Mouse (Mus musculus) liver, embryonic 11.5 days (tissue): ENCODE results near the gene Hist1h3i. TPM values are rescaled to one million over a fixed set of nuclear protein-coding genes. Genes with fewer than 3 reads are reported as not detected.
"Not testable (repeated sequence)": the region's sequence is repeated elsewhere in the genome, so short reads cannot be mapped to it uniquely, and the experiment has no call there.

Experiments used
- ATAC-seq: fragments of 200-750 bp; cut with Nextera tagmentation; replicated peaks from 2 replicates; pipeline ENCODE4 v1.8.0; 2017; ENCODE audit warnings: moderate number of reproducible peaks, mild to moderate bottlenecking, moderate TSS enrichment, moderate library complexity; ENCODE audit not compliant: low FRiP score
- DNase-seq: peaks from one replicate; pipeline ENCODE4 v3.0.0-alpha.2; 2017; ENCODE audit warnings: low spot score
- H3K27ac ChIP-seq: fragments of 300-500 bp; sonication (generic); 2 replicates; pipeline ENCODE4 v1.5.1; 2014; ENCODE audit warnings: mild to moderate bottlenecking, low read depth, low read length, control low read depth
- H3K27me3 ChIP-seq: fragments of 300-500 bp; sonication (generic); replicated peaks from 2 replicates; pipeline ENCODE4 v1.6.1; 2014; ENCODE audit warnings: low read length, mixed read lengths; ENCODE audit not compliant: control insufficient read depth, insufficient read depth
- H3K36me3 ChIP-seq: fragments of 300-500 bp; sonication (generic); 2 replicates; pipeline ENCODE4 v1.6.1; 2014; ENCODE audit warnings: mild to moderate bottlenecking, low read length, moderate library complexity, mixed read lengths; ENCODE audit not compliant: control insufficient read depth, insufficient read depth
- H3K4me1 ChIP-seq: fragments of 300-500 bp; sonication (generic); replicated peaks from 2 replicates; pipeline ENCODE4 v1.6.1; 2014; ENCODE audit warnings: low read length, mixed read lengths; ENCODE audit not compliant: control insufficient read depth, insufficient read depth
- H3K4me2 ChIP-seq: fragments of 300-500 bp; sonication (generic); 2 replicates; pipeline ENCODE4 v1.6.1; 2014; ENCODE audit warnings: mild to moderate bottlenecking, control low read depth, moderate library complexity
- H3K4me3 ChIP-seq: fragments of 300-500 bp; sonication (generic); 2 replicates; pipeline ENCODE4 v1.5.1; 2014; ENCODE audit warnings: low read depth, low read length, control low read depth
- H3K9ac ChIP-seq: fragments of 300-500 bp; sonication (generic); 2 replicates; pipeline ENCODE4 v1.6.1; 2014; ENCODE audit warnings: low read depth, low read length, control low read depth
- H3K9me3 ChIP-seq: fragments of 300-500 bp; sonication (generic); 2 replicates; pipeline ENCODE4 v1.6.1; 2016; ENCODE audit warnings: low read length, inconsistent platforms, mixed read lengths; ENCODE audit not compliant: control insufficient read depth
- WGBS: fragments of 180-500 bp; shearing (Covaris S2); extraction: QIAGEN DNeasy Blood & Tissue Kit; methylation state at CpG from one replicate; pipeline ENCODE4 v1.1.7; 2014; 5-methylcytosine and 5-hydroxymethylcytosine counted together
- polyA plus RNA-seq: library from polyadenylated mRNA; unstranded; fragments of >200 nt; fragmentation: Nextera tagmentation; extraction: Ambion mirVana; gene quantifications from 2 replicates; pipeline ENCODE4 v1.2.1, GENCODE M21; 2014

Hist1h3i gene
- polyA plus RNA-seq, 1 experiment from 2014 or later, result 232 TPM

GRCm38 (mm10) chr13:21750159-21751017 is 32.8 kb downstream of the Hist1h3i start, which contains the start of gene Hist1h4k:
Gene Hist1h4k, minus strand, starts transcription at chr13:21750505.
- ATAC-seq (peak; percentile 71), DNase-seq (peak; percentile 98)
- H3K9ac ChIP-seq, result peak within 1 kb of the TSS; percentile 81
- H3K27ac ChIP-seq, result peak within 1 kb of the TSS; percentile 97
- H3K27me3 ChIP-seq, H3K9me3 ChIP-seq, H3K36me3 ChIP-seq: not testable (repeated sequence)
- H3K4me3 ChIP-seq, result peak within 1 kb of the TSS; percentile 58
- peak within 1 kb of the TSS; percentile 83 for H3K4me2 ChIP-seq
- WGBS, result under 1% methylated on average over 45 of the region's 56 CpGs
- peaks cover 11% of the 10 kb centered on the region for H3K4me1 ChIP-seq

- H3K4me3 ChIP-seq, result peak overlapping the region; percentile 58
- H3K9me3 ChIP-seq, result no peaks in the 10 kb centered on the region
- peaks cover 11% of the 10 kb centered on the region for H3K4me1 ChIP-seq
- 0 out of 2 replicates have a peak, but pooled peaks have one; percentile 9 for ATAC-seq
- H3K36me3 ChIP-seq, result no peaks in the 10 kb centered on the region
- H3K9ac ChIP-seq, result peak overlapping the region; percentile 81
- WGBS, result 5% methylated on average over 5 of the region's 5 CpGs
- peak overlapping the region; percentile 97 for H3K27ac ChIP-seq
- DNase-seq, result peak; percentile 57
- no peaks in the 10 kb centered on the region for H3K27me3 ChIP-seq
- H3K4me2 ChIP-seq, result peak overlapping the region; percentile 83
These were observed 33.6 kb downstream of the Hist1h3i start for GRCm38 (mm10) chr13:21749387-21750158.

- no peak overlapping the region for H3K27ac ChIP-seq
- H3K9me3 ChIP-seq, result no peaks in the 10 kb centered on the region
- H3K9ac ChIP-seq, result no peak overlapping the region
- peaks cover 3% of the 10 kb centered on the region for H3K4me1 ChIP-seq
- H3K4me3 ChIP-seq, result no peak overlapping the region
- H3K27me3 ChIP-seq, result no peaks in the 10 kb centered on the region
- H3K36me3 ChIP-seq, result no peaks in the 10 kb centered on the region
- no peak for ATAC-seq
- WGBS, result 63% methylated on average over 1 of the region's 1 CpGs
- no peak for DNase-seq
- H3K4me2 ChIP-seq, result no peak overlapping the region
These were observed 38.2 kb downstream of the Hist1h3i start for GRCm38 (mm10) chr13:21745006-21745405.

- not testable (repeated sequence) for H3K4me1 ChIP-seq, H3K27me3 ChIP-seq, H3K36me3 ChIP-seq, H3K9me3 ChIP-seq
- peak; percentile 95 for DNase-seq
- Histone ChIP-seq H3K9ac (peak within 1 kb of the TSS; percentile 86), H3K4me3 (peak within 1 kb of the TSS; percentile 51), H3K4me2 (peak within 1 kb of the TSS; percentile 71), H3K27ac (peak within 1 kb of the TSS; percentile 99)
- ATAC-seq, result peak; percentile 90
- under 1% methylated on average over 41 of the region's 56 CpGs for WGBS
These were observed 48.0 kb downstream of the Hist1h3i start, which contains the start of gene Hist1h4j for GRCm38 (mm10) chr13:21734906-21735767. Gene Hist1h4j, plus strand, starts transcription at chr13:21735064.

GRCm38 (mm10) chr13:21734010-21734905 is 48.9 kb downstream of the Hist1h3i start:
- ATAC-seq, result peak; percentile 58
- Histone ChIP-seq H3K27me3 (no peaks in the 10 kb centered on the region), H3K36me3 (no peaks in the 10 kb centered on the region), H3K27ac (peak overlapping the region; percentile 99), H3K4me3 (peak overlapping the region; percentile 51), H3K4me1 (no peaks in the 10 kb centered on the region; the same call in 1 of the 2 replicates), H3K9me3 (no peaks in the 10 kb centered on the region), H3K4me2 (peak overlapping the region; percentile 71), H3K9ac (peak overlapping the region; percentile 86)
- DNase-seq, result peak; percentile 76
- under 1% methylated on average over 21 of the region's 21 CpGs for WGBS

- Histone ChIP-seq H3K4me3 (no peak overlapping the region), H3K9ac (no peak overlapping the region), H3K4me2 (no peak overlapping the region), H3K27me3 (no peaks in the 10 kb centered on the region), H3K4me1 (no peaks in the 10 kb centered on the region; the same call in 1 of the 2 replicates), H3K9me3 (no peaks in the 10 kb centered on the region), H3K36me3 (no peaks in the 10 kb centered on the region), H3K27ac (peak overlapping the region; percentile 99; the same call in 1 of the 2 replicates)
- no peak for ATAC-seq
- DNase-seq, result peak; percentile 35
- 60% methylated on average over 5 of the region's 5 CpGs for WGBS
These were observed 49.7 kb downstream of the Hist1h3i start for GRCm38 (mm10) chr13:21733466-21733865.
